Mouse (Mus musculus) kidney, embryonic 14.5 days (tissue): Measurements from ENCODE around the gene Lrrc20. TPM values are rescaled to one million over a fixed set of nuclear protein-coding genes. Genes with fewer than 3 reads are reported as not detected.
A peak's percentile ranks its signal among the peaks of the same experiment; 100 is the strongest.
"Not testable (repeated sequence)": the region's sequence is repeated elsewhere in the genome, so short reads cannot be mapped to it uniquely, and the experiment has no call there.

Experiments
- ATAC-seq: fragments of 200-750 bp; cut with Nextera tagmentation; 2 replicates; pipeline ENCODE4 v1.8.0; 2017; ENCODE audit warnings: moderate number of reproducible peaks, mild to moderate bottlenecking, moderate TSS enrichment, moderate library complexity; ENCODE audit not compliant: low FRiP score, low TSS enrichment
- H3K27ac ChIP-seq: fragments of 300-500 bp; sonication (generic); 2 replicates; pipeline ENCODE4 v1.5.1; 2014; ENCODE audit warnings: low read depth, mild to moderate bottlenecking, low read length, moderate library complexity, mixed read lengths
- H3K27me3 ChIP-seq: fragments of 300-500 bp; sonication (generic); 2 replicates; pipeline ENCODE4 v1.6.1; 2014; ENCODE audit warnings: mild to moderate bottlenecking, low read length; ENCODE audit not compliant: control insufficient read depth, insufficient read depth
- H3K36me3 ChIP-seq: fragments of 300-500 bp; sonication (generic); 2 replicates; pipeline ENCODE4 v1.6.1; 2014; ENCODE audit warnings: low read length, mixed read lengths; ENCODE audit not compliant: control insufficient read depth, insufficient read depth
- H3K4me1 ChIP-seq: fragments of 300-500 bp; sonication (generic); 2 replicates; pipeline ENCODE4 v1.6.1; 2014; ENCODE audit warnings: low read length, mixed read lengths; ENCODE audit not compliant: control insufficient read depth, insufficient read depth
- H3K4me2 ChIP-seq: fragments of 300-500 bp; sonication (generic); replicated peaks from 2 replicates; pipeline ENCODE4 v1.6.1; 2014; ENCODE audit warnings: low read depth, mild to moderate bottlenecking, low read length
- H3K4me3 ChIP-seq: fragments of 300-500 bp; sonication (generic); 2 replicates; pipeline ENCODE4 v1.5.1; 2014; ENCODE audit warnings: mild to moderate bottlenecking, low read length
- H3K9ac ChIP-seq: fragments of 300-500 bp; sonication (generic); 2 replicates; pipeline ENCODE4 v1.6.1; 2014; ENCODE audit warnings: low read depth, mild to moderate bottlenecking, low read length, moderate library complexity
- H3K9me3 ChIP-seq: fragments of 300-500 bp; sonication (generic); 2 replicates; pipeline ENCODE4 v1.6.1; 2016; ENCODE audit warnings: low read length; ENCODE audit not compliant: control insufficient read depth
- WGBS: fragments of 180-500 bp; shearing (Covaris S2); extraction: QIAGEN DNeasy Blood & Tissue Kit; methylation state at CpG from one replicate; pipeline ENCODE4 v1.1.7; 2014; 5-methylcytosine and 5-hydroxymethylcytosine counted together
- polyA plus RNA-seq: library from polyadenylated mRNA; unstranded; fragments of >200 nt; fragmentation: Nextera tagmentation; extraction: Ambion mirVana; gene quantifications from 2 replicates; pipeline ENCODE4 v1.2.1, GENCODE M21; 2014

Gene Lrrc20
- polyA plus RNA-seq, 1 experiment from 2014 or later: 9.0 TPM

DNA sequence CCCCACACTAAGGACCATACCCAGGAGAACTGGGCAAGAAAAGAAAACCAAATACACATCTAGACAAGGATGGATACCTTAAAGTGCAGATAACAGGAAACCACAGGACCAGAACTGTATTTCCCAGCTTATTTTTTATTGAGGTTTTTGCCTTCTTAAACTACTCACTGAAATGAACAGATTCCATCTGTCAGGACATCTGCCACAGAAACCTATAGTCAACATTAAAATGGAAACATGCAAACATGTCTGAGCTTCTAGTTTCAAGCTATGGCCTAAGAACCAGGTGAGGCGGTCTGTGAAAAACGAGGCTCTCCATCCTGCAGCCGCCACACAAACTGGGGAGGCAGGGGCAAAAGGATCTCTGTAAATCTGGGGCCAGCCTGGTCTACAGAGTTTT is 30.6 kb upstream of the Lrrc20 start:
- Histone ChIP-seq H3K4me2 (no peak overlapping the region), H3K9me3 (no peaks in the 10 kb centered on the region), H3K27ac (no peak overlapping the region), H3K9ac (no peak overlapping the region), H3K36me3 (peaks cover 19% of the 10 kb centered on the region), H3K27me3 (no peaks in the 10 kb centered on the region), H3K4me3 (no peak overlapping the region), H3K4me1 (peaks cover 29% of the 10 kb centered on the region)
- ATAC-seq: no peak
- WGBS: 70% methylated on average over 3 of the region's 3 CpGs

DNA sequence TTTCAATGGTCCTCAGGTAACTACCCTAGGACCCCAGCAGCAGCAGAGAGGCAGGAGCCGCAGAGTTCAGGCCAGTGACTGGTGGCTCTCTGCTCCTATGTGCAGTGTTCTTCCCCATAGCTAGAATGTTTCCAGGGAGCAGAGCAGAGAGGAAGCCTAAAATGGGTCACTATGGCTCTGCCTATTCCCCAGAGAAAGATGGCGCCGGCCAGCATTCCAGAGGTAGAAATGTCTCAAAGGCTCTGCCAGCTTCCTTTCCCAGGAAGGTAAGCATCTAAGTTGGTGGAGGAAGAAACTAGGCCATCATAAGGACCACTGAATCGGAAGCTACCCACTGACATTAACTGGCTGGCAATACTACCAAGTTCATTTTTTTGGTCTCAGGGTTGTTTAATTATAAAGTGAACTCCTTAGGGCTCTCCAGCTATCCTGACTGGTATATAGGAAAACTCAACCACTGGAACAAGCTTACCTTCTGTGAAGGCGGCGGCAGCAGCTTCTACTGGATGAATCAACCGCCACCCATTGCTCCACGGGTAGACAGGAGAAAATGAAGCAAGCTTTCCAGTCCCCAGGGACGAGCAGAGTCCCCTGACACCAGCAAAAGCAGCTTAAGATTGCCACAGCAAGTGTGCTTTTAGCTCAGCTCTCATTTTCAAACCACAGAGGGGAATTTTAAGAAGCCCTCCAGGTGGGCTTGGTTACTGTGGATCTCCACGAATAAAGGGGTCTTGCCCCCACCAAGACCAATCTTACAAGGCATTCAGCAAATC is 27.8 kb upstream of the Lrrc20 start:
- H3K9me3 ChIP-seq: no peaks in the 10 kb centered on the region
- no peaks in the 10 kb centered on the region for H3K27me3 ChIP-seq
- no peak for ATAC-seq
- H3K36me3 ChIP-seq: peaks cover 14% of the 10 kb centered on the region
- no peak overlapping the region for H3K4me3 ChIP-seq
- H3K9ac ChIP-seq: no peak overlapping the region
- 83% methylated on average over 10 of the region's 10 CpGs for WGBS
- H3K27ac ChIP-seq: no peak overlapping the region
- H3K4me2 ChIP-seq: no peak overlapping the region
- peaks cover 36% of the 10 kb centered on the region for H3K4me1 ChIP-seq

DNA sequence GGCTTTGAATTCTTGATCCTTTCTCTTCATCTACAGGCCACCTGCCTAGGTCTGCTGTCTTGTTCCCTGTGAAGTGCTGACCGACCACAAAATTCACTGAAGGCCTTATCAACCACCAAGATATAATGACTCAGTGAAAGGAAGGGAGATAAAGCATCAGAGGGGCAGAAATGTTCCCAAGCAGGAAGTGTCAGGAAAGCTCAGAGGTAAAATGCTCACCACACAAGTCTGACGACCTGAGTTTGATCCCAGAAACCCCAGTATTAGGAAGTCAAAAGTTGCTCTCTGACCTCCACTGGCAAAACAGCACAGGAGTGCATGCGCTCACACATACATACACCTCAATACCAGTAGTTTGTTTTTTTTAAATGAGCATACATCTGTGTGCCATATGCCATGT is 26.8 kb upstream of the Lrrc20 start:
- Histone ChIP-seq H3K9me3 (no peaks in the 10 kb centered on the region), H3K36me3 (peaks cover 14% of the 10 kb centered on the region), H3K9ac (no peak overlapping the region), H3K4me3 (no peak overlapping the region), H3K4me1 (peaks cover 31% of the 10 kb centered on the region), H3K27ac (no peak overlapping the region), H3K27me3 (no peaks in the 10 kb centered on the region), H3K4me2 (no peak overlapping the region)
- 77% methylated on average over 3 of the region's 3 CpGs for WGBS
- no peak for ATAC-seq

DNA sequence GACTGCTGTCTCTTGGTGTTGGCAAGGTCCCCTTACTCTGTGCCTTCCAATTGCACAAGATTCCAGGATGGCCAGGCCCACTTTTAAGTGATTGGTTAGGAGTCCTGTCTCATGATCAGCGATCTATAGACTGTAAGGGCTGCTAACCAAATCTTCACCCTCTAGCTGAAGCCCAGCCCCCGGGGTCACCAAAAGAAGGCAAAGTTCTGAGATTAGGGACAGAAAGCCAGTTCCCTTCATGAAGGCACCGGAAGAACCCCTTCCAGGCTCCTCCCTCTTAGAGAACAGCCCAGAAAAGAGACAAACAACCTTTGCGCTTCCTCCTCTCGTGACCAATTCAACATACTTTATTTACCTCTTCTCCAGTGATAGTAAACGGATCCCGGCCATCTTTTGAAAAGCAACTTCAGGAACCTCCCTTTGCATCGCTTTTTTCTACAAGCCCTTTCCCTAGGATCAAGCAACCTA is 24.1 kb upstream of the Lrrc20 start:
- ATAC-seq: no peak
- peak overlapping the region; percentile 92 for H3K4me3 ChIP-seq
- peaks cover 16% of the 10 kb centered on the region; the same call in 1 of the 2 replicates for H3K4me1 ChIP-seq

DNA sequence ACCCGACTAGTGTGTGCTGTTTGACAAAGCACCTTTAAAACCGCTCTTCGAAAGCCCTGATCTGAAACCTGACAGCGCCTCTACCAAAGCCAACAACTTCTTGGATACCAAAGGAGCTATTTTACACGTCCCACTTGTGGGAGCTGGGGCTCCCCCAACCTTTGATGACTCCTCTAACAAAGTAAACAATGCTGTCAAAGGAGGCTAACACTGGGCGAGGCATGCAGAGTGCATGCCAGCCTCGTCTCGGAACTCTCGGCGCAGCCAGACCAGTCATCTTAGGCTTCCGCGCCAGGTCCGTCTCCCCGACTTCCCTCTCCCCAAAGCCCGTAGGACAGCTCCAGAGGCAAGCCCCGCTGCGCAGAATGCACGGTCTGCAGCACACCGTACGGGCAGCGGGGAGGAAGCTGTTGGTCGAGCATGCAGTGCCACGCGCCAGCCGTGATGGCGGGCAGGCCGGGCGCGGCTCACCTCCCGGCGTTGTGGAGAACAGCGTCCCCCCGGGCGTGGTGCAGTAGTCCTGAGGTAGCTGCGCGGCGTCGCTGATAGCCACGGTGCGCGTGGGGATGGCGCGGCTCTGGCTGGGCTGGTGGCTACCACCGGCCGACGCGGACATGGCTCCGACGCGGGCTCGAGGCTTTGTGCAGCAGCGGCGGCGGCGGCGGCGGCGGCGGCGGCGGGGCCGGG is 23.5 kb upstream of the Lrrc20 start:
- peak; percentile 63 for ATAC-seq
- 0% methylated on average over 61 of the region's 62 CpGs for WGBS
- Histone ChIP-seq H3K4me1 (peaks cover 16% of the 10 kb centered on the region; the same call in 1 of the 2 replicates), H3K27me3 (no peaks in the 10 kb centered on the region), H3K9ac (peak overlapping the region; percentile 95), H3K4me3 (peak overlapping the region; percentile 92), H3K4me2 (peak overlapping the region; percentile 56), H3K27ac (peak overlapping the region; percentile 39; the same call in 1 of the 2 replicates), H3K36me3 (peaks cover 13% of the 10 kb centered on the region), H3K9me3 (no peaks in the 10 kb centered on the region)

More for the DNA sequence above, 24.1 kb upstream of the Lrrc20 start:
- Histone ChIP-seq H3K4me2 (peak overlapping the region; percentile 56), H3K27me3 (no peaks in the 10 kb centered on the region), H3K9ac (peak overlapping the region; percentile 95), H3K27ac (peak overlapping the region; percentile 39; the same call in 1 of the 2 replicates), H3K9me3 (no peaks in the 10 kb centered on the region), H3K36me3 (peaks cover 14% of the 10 kb centered on the region)
- WGBS: 3% methylated on average over 8 of the region's 8 CpGs

DNA sequence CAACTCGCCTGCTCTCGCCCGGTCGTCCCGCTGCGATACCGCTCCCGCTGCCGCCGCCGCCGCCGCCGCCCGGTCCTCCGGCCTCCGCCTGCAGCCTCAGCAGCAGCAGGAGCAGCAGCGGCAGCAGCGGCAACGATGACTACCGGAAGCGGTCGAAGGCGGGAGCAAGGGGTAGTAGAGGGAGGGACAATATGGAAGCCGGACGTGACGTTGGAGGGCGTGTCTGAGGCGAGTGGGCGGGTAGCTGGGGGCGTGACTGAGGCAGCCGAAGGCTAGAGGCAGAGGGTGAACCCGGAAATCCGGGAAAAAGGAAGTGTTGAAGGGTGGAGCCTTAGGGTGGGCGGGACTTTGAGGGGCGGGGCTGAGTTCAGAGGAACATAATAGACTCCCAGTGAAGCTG is 23.0 kb upstream of the Lrrc20 start, which contains the start of gene Eif4ebp2:
Eif4ebp2 (minus strand) TSS at position 17 of the 400 bp plus-strand sequence.
- Histone ChIP-seq H3K4me1 (peaks cover 16% of the 10 kb centered on the region; the same call in 1 of the 2 replicates), H3K9ac (peak within 1 kb of the TSS; percentile 95), H3K9me3 (no peaks in the 10 kb centered on the region), H3K4me2 (peak within 1 kb of the TSS; percentile 56), H3K27ac (peak within 1 kb of the TSS; percentile 39; the same call in 1 of the 2 replicates), H3K36me3 (peaks cover 8% of the 10 kb centered on the region), H3K4me3 (peak within 1 kb of the TSS; percentile 92), H3K27me3 (no peaks in the 10 kb centered on the region)
- 1% methylated on average over 29 of the region's 36 CpGs for WGBS
- ATAC-seq: peak; percentile 99

DNA sequence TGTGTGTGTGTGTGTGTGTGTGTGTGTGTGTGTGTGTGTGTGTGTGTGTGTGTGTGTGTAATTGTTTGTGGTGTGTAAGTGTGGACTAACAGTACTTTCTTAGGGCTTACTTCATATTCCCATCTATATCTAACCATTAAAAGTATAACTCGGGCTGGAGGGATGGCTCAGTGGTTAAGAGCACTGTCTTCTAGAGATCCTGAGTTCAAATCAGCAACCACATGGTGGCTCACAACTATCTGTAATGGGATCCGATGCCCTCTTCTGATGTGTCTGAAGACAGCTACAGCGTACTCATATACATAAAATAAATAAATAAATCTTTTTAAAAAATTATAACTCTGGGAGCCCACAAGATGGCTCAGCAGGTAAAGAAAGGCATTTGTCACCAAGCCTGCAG is 22.4 kb upstream of the Lrrc20 start:
- not testable (repeated sequence) for H3K27ac ChIP-seq, H3K27me3 ChIP-seq, H3K4me3 ChIP-seq, H3K9me3 ChIP-seq, ATAC-seq, H3K36me3 ChIP-seq, H3K4me2 ChIP-seq, H3K9ac ChIP-seq
- peaks cover 14% of the 10 kb centered on the region; the same call in 1 of the 2 replicates for H3K4me1 ChIP-seq
- 78% methylated on average over 3 of the region's 3 CpGs for WGBS

DNA sequence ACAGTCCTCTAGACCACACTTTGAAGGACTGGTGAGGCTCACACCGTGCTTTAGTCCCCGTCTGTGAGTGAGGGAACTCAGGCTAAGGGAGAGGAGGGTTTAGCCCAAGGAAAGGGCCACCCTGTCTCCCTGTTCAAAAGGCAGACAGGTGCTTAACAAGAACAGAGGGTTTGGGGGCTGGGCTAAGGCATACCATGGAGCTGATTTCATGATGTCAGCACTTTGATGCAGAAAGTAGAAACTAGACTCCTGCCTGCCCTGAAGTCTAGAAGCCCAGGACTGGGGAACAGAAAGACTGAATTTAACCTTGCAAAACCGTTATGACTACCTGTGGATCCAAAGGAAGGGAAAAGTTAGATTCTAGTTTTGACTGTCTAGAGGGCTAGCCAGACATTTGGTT is 18.4 kb upstream of the Lrrc20 start:
- no peak for ATAC-seq
- no peak overlapping the region for H3K4me3 ChIP-seq

DNA sequence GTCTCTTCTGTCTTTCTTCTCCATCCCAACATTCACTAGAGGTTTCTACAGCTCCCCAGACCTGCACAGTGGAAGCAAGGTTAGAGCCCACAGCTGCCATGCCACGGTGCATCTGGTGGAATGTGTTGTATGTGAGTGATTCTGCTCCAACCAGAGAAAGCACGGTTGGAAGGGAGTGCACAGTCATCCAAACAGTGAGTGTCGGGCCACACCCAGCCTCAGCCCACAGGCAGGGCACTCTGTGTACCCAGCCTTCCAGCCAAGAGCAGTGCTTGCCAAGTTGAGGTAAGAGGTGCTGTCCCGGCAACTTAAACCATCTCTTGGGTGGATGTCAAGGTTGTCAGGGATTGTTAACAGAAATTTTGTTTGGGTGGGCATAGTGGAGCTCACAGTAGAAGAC is 10.6 kb upstream of the Lrrc20 start:
- no peaks in the 10 kb centered on the region for H3K9me3 ChIP-seq
- H3K36me3 ChIP-seq: no peaks in the 10 kb centered on the region
- H3K4me3 ChIP-seq: no peak overlapping the region
- H3K4me1 ChIP-seq: no peaks in the 10 kb centered on the region
- no peaks in the 10 kb centered on the region for H3K27me3 ChIP-seq
- H3K27ac ChIP-seq: no peak overlapping the region
- WGBS: 78% methylated on average over 4 of the region's 4 CpGs
- H3K4me2 ChIP-seq: no peak overlapping the region
- no peak for ATAC-seq
- no peak overlapping the region for H3K9ac ChIP-seq

More for the DNA sequence above, 18.4 kb upstream of the Lrrc20 start:
- H3K27me3 ChIP-seq: no peaks in the 10 kb centered on the region
- H3K9me3 ChIP-seq: no peaks in the 10 kb centered on the region
- 64% methylated on average over 3 of the region's 3 CpGs for WGBS
- no peak overlapping the region for H3K4me2 ChIP-seq
- H3K27ac ChIP-seq: no peak overlapping the region
- no peaks in the 10 kb centered on the region for H3K36me3 ChIP-seq
- H3K9ac ChIP-seq: no peak overlapping the region
- no peaks in the 10 kb centered on the region for H3K4me1 ChIP-seq
